Mouse (Mus musculus): Measurements from ENCODE around the gene Gcsh.
A peak's percentile ranks its signal among the peaks of the same experiment; 100 is the strongest.

Gcsh gene

GRCm38 (mm10) chr8:116975606-116976005, 17.7 kb downstream of the Gcsh start:
- DNase-seq = no peak

- no peak for DNase-seq
These were observed 18.3 kb downstream of the Gcsh start for GRCm38 (mm10) chr8:116975066-116975465.

- no peak for DNase-seq
These were observed 23.8 kb downstream of the Gcsh start for GRCm38 (mm10) chr8:116969531-116969930.

GRCm38 (mm10) chr8:116954415-116954814, 38.9 kb downstream of the Gcsh start:
- DNase-seq = no peak

GRCm38 (mm10) chr8:116952428-116952827, 40.9 kb downstream of the Gcsh start:
- no peak for DNase-seq

- DNase-seq = no peak
These were observed 41.6 kb downstream of the Gcsh start for GRCm38 (mm10) chr8:116951778-116952177.

GRCm38 (mm10) chr8:116951369-116951768, 42.0 kb downstream of the Gcsh start:
- DNase-seq = peak; percentile 44 to 60

- no peak for DNase-seq
These were observed 45.7 kb downstream of the Gcsh start for GRCm38 (mm10) chr8:116947589-116947988.

GRCm38 (mm10) chr8:116946851-116947250, 46.5 kb downstream of the Gcsh start:
- DNase-seq = peak in 1 of 2 experiments; percentile 57

- peak; percentile 36 to 47 for DNase-seq
These were observed 47.0 kb downstream of the Gcsh start for GRCm38 (mm10) chr8:116946268-116946838.

GRCm38 (mm10) chr8:116945169-116945910, 48.0 kb downstream of the Gcsh start:
- DNase-seq = no peak

GRCm38 (mm10) chr8:116944385-116944696, 49.0 kb downstream of the Gcsh start:
- DNase-seq = no peak

GRCm38 (mm10) chr8:116943555-116944384, 49.6 kb downstream of the Gcsh start:
- peak; percentile 39 to 45 for DNase-seq

GRCm38 (mm10) chr8:116943161-116943554, 50.2 kb downstream of the Gcsh start, which contains the start of gene Atmin:
Gene Atmin (plus strand): TSS chr8:116943393.
- DNase-seq = peak; percentile 92

GRCm38 (mm10) chr8:116942284-116943058, 50.9 kb downstream of the Gcsh start:
- no peak for DNase-seq

- no peak for DNase-seq
These were observed 57.8 kb downstream of the Gcsh start for GRCm38 (mm10) chr8:116935506-116935905.

- no peak for DNase-seq
These were observed 58.4 kb downstream of the Gcsh start for GRCm38 (mm10) chr8:116934976-116935375.
